Mouse (Mus musculus) left cerebral cortex, postnatal 36 days (tissue): ENCODE measurements at regions not wholly inside any gene's neighbourhood (a gene's known extent, or its start where the extent isn't known, plus 50 kb on each side); places are given as distances from the start of the nearest gene placed in this dataset.
"Not testable (repeated sequence)": the region's sequence is repeated elsewhere in the genome, so short reads cannot be mapped to it uniquely, and the experiment has no call there.

Experiments used
- DNase-seq, 2 experiments: peaks; one replicate each; pipeline ENCODE4 v3.0.0; 2021 to 2022; ENCODE audit warnings: low spot score in 2 of 2, mixed read lengths in 1 of 2
- intact Hi-C: fragments of 180-260 bp; cut with DNase I; formaldehyde crosslinking; loops from one replicate; pipeline ENCODE4 v1.15.1; 2025

DNA sequence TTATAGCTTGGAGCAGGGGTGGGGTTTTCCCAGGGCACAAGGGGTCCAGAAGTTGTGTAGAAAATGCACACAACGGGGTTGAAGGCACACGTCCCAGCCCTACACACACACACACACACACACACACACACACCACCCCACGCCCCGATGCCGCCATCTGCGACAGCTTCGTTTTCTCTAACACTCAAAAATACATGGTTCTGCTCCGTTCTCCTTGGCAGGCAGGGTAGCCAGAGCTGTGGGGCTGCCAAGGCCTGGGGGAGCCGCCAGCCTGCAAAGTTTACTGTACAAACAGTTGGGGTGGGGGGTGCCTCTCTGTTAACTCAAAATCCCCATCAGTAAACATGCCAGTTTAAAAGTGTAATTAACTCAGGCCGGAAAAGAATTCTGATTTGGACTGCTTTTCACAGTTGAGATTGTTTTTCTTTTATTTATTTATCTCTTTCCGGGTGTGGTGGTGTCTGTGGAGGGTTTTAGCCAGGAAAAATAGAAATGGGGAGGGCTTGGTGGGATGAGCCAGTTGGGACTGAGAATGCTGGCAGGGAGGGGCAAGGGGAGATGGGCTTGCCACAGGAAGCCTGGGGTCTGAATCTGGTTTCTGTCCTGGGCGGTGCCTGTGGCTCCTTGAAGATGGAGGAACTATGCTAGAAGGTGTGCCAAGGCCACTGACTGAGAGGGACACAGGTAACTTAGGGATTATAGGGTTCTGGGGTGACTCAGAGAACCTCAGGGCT is 148.4 kb upstream of the Rtl1 start:
- peak in 1 of 2 experiments; percentile 64 for DNase-seq
- intact Hi-C loops: no loop called here

DNA sequence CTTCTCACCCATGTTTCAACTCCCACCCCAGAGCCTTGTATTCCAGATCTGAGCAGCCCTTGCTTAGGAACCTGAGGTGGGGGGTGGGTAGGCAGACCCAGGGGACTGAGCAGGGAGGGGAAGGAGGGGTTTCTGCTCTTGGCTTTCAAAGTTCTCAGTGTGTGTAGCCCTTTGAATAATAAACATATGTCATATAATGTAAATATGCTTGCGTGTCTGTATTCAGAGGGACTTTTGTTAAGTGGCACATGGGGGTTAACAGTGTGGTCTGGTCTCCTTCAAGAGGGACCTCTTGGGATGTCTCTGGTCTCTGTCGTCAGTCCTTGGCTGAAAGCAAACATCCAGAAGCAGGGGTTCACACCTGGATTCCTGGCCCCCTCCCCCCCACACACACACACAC is 149.1 kb upstream of the Rtl1 start:
- DNase-seq: no peak
- intact Hi-C loops: no loop called here

DNA sequence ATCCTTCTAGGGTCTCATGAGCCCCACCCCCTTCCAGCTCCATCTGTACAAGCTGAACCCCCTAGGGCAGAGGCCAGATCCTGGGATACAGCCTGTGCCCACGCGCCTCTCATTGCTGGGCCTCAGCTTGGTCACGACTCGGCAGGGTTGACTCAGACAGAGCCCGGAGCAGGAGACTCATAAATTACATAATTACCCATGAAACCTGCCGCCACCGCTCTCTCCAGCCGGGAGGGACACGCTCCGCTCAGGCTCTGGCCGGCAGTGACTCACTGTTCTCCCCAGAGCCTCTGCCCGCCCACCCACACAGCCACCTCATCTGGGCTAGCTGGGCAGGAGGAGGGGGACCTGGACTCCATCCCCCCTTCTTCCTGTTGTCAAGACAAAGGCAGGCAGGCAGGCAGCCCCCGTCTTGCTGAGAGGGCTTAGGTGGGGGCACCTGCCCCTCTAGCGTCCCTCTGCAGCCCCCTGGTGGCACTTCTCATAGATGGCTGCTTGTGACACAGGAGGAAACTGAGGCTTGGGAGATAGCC is 149.6 kb upstream of the Rtl1 start:
- DNase-seq: peak; percentile 83 to 86
- intact Hi-C loops: loop anchor here (5.0 kb wide), 1 partner anchor 628 kb away; no protein-coding TSS in a partner anchor

DNA sequence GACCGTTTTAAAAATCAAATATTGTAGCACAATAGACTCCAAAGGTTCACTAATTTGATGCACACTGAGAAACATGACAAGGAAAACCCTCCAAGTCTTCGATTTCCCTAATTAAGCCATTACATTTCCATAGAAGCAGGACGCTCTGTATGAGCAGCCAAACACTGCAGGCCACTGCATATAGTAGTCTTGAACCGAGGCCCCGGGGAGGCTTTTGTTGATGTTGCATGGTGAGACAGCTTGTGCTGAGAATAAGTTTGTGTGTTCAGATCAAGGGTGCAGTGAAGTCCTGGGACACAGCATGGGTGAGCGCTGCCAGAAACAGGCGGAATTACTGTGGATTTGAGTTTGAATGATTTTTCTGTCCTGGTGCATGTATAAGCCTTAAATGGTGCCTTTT is 154.9 kb upstream of the Rtl1 start:
- intact Hi-C loops: loop anchor here (5.0 kb wide), 1 partner anchor 622 kb away; no protein-coding TSS in a partner anchor
- DNase-seq: no peak

DNA sequence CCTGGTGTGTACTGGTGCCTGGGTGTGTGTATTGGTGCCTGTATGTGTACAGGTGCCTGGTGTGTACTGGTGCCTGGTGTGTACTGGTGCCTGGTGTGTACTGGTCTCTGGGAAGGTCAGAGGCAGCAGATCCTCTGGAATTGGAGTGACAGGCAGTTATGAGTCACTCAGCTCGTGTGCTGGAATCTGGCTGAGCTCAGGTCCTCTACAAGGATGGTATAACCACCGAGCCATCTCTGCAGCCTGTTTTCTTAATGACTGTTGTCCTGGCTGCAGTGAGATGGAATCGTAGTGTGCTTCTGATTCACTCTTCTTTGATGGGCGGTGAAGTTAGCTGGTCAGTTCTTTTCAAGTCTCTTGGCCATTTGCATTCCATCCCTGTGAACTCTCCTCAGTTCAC is 164.2 kb upstream of the Rtl1 start:
- DNase-seq: no peak
- intact Hi-C loops: no loop called here

DNA sequence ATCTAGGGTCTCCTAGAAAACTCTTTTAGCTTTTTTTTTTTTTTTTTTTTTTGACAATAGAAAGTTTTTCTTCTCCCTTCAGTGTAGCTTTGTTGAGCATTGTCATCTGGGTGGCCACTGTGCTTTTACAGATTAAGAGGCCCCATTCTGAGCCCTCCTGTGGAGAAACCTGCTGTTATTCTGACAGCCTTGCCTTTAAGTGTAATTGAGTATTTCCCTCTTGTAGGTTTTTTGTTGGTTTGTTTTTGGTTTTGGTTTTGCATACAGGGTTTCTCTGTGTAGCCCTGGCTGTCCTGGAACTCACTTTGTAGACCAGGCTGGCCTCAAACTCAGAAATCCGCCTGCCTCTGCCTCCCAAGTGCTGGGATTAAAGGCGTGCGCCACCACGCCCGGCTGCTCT is 166.5 kb upstream of the Rtl1 start:
- DNase-seq: not testable (repeated sequence)

DNA sequence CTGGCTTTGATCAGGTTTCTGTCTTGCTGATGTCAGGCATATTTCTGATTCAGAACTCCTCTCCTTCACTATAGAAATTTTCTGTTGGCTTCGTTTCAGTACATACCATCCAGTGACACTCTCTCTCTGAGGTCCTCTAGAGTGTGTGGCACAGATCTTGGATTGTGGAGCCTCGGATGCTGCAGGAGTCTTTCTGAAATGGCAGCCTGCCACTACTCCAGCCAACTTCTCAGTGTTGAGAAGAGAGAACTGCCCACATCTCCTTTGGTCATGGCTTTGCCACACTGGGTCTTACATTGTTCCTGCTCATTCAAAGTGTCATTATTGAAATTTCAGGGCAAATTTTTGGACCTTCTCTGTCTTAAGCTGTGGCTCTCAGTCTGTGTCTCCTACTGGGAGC is 172.4 kb upstream of the Rtl1 start:
- intact Hi-C loops: no loop called here
- no peak for DNase-seq

More for the DNA sequence above, 166.5 kb upstream of the Rtl1 start:
- intact Hi-C loops: not testable (repeated sequence)

DNA sequence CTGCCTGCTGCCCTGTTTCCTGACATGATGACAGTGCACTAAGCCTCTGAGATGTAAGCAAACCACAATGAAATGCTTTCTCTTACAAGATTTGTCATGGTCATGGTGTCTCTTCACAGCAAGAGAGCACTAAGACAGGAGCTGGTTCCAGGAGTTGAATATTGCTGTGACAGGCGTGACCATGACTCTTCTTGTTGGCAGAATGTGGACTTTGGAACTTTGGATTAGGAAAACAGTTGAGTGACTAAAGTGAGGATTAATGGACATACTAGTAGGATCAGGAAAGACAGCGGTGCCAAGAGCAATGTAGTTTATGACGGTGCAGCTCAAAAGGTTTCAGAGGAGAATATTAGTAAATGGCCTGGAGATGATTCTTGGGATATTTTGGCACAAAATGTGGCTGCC is 173.8 kb upstream of the Rtl1 start:
- intact Hi-C loops: no loop called here
- no peak for DNase-seq

DNA sequence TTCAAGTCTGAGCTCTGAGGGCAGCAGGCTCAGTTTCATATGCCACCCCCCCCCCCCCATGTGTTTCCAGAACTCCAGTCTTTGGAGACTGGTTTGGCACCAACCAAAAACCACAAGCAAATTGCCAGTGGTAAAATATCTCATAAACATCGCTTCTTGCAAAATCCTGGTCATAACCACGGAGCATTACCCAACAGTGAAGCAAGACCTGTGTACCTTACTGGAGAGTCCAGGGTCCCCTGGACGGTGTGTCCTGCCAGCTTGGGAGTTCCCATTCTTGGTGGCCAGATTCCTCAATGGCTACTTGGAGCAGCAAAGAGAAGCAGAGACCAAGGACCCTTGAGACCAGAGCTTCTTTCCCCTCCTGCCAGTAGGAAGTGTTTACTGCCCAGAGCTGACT is 198.7 kb upstream of the Rtl1 start:
- intact Hi-C loops: no loop called here
- no peak for DNase-seq

DNA sequence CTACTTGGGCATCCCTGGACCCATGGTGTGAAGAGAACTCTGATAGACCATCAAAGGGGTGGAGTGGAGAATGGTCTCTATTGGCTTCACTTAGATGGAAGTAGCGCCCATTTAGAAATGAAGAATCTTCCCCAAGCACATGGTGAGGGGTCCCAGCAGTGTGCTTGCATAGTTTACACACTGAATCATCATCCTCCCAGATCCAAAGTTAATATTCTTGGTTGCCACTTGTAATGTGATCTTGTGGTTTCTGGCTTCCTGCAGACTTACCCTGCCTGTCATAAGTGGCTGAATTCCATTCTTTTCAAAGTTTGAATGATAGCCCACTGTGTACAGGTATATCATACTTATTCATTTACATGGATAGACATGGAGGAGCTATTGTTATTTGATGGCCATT is 199.3 kb upstream of the Rtl1 start:
- DNase-seq: no peak
- intact Hi-C loops: no loop called here

DNA sequence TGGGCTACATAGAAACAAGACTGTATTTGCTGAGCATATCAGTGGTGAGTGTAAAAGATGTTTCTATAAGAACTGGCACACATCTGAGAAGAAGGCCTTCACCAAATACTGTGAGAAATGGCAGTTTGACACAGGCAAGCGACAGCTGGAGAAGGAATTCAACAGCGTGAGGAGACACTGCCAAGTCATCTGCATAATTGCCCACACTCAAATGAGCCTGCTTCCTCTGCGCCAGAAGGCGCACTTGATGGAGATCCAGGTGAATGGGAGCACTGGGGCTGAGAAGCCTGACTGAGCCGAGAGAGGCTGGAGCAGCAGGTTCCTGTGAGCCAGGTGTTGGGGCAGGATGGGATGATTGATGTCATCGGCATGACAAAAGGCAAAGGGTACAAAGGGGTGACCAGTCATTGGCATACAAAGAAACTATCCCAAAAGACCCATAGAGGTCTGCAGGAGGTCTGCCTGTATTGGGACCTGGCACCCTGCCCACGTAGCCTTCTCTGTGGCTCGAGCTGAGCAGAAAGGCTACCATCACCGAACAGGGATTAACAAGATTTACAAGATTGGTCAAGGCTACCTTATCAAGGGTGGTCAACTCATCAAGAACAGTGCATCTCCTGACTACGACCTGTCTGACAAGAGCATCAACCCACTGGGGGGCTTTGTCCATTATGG is 227.2 kb upstream of the Rtl1 start:
- intact Hi-C loops: no loop called here
- DNase-seq: peak; percentile 32 to 33

DNA sequence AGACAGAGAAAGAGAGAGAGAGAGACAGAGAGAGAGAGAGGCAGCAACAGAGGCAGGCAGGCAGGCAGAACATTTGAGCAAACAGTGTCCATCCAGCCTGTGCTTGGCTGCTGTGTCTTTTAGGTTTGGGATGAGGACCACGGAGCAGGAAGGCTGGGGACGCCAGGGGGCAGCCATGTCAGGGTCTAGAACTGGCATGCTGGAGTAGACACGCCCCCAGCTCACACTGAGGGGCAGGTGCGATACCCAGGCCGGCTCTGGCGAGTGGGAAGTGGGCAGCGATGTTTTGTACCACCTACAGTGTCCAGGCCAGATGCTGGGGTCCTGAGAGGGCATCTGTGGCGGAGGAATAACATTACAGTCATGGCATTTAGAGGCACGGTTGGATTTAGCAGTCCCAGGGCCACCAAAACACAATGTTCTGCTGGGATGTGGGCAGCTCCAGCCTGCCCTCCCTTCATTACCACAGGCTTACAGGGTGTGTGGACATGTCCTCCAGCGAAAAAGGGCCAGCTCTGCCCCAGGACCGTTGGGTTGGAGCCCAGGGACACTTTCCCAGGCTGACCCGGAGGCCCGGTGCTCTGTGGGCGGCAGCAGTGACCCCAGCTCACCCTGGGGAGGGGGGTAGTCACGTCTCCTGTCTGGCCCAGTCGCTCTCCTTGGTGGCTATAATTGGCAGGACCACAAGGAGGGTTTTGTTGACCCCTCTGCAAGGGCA is 230.3 kb upstream of the Rtl1 start:
- intact Hi-C loops: no loop called here
- DNase-seq: no peak

DNA sequence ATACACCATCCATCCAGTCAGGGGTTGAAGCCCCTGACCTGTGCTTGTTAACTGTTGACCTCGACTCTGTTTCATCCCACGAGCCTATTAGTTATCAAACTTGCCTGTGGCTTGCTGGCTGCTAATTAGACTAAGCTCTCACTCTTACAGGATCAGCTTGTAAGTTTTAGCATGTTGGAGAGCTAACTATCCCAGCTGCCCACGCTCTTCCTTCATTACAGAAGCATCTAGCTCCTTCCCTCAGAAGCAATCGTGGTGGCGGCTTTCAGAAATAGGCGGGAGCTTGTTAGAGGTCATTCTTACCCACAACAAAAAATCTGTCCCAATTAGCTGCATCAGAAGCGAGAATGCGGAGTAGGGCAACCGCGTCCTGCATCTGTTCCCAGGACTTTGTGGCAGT is 232.8 kb upstream of the Rtl1 start:
- no peak for DNase-seq
- intact Hi-C loops: no loop called here

DNA sequence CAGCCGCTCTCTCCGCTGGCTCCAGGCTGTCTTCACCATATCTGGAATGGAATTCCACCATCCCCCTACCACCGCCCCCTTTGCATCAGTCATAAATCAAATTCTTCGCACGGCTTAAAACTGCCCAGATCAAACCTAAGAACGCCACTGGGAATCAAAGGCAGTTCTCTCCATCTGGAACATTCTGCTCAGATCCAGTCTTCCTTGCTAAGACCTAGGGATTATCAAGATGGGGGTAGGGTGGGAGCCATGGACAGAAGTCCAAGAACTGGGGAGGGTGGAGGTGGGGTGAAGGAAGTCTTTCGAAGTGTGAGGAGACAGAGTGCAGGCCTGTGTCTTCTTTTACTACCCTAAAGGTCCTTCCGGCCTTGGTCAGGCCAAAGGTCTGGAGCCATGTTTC is 236.4 kb upstream of the Rtl1 start:
- intact Hi-C loops: no loop called here
- DNase-seq: no peak

DNA sequence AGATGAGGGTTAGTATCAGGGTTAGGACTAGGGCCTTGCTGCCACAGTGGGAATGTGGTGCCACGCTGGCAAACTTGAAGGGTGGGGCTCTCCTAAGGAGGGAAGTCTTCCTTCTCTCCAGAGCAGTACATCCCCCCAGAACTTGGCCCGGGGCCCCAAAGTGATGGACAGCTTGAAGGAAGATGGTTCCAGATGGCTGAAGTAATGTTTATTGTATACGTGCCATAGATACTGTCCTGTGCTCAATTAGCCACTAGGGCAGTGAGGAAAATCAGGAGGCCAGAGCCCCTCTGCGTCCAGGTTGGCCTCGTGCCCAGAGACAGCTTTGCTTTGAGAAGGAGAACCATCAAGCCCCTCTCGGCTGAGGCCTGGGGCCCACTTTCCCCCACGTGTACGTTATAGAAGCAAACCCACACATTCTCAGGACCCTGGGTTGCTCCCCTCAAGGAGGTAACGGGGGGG is 239.0 kb upstream of the Rtl1 start:
- intact Hi-C loops: no loop called here
- no peak for DNase-seq

DNA sequence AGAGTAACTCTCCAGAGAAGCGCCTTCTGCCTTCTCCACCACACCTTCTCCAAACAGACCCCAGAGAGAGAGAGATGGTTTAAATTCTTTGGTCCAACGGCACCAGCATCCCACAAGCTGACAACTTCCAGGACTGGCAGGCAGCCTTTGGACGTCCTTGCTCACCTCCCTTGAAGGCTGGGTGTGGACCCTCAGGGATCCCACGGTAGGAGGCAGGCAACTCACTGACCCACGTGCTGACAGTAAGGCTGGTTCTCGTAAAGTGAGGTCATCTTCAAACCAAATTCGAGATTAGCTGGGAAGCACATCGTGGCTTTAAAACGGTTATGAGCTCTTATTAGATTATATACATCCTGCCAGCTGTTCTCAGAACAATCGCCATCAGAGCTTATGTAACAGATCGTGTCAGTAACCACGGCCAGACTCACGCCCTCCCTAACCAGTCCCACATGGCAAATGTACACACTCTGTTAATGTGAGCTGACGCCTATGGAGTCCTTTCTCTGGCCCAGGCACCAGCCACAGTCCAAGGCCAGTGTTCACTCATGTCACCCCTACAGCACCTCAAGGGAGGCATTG is 239.9 kb upstream of the Rtl1 start:
- intact Hi-C loops: no loop called here

DNA sequence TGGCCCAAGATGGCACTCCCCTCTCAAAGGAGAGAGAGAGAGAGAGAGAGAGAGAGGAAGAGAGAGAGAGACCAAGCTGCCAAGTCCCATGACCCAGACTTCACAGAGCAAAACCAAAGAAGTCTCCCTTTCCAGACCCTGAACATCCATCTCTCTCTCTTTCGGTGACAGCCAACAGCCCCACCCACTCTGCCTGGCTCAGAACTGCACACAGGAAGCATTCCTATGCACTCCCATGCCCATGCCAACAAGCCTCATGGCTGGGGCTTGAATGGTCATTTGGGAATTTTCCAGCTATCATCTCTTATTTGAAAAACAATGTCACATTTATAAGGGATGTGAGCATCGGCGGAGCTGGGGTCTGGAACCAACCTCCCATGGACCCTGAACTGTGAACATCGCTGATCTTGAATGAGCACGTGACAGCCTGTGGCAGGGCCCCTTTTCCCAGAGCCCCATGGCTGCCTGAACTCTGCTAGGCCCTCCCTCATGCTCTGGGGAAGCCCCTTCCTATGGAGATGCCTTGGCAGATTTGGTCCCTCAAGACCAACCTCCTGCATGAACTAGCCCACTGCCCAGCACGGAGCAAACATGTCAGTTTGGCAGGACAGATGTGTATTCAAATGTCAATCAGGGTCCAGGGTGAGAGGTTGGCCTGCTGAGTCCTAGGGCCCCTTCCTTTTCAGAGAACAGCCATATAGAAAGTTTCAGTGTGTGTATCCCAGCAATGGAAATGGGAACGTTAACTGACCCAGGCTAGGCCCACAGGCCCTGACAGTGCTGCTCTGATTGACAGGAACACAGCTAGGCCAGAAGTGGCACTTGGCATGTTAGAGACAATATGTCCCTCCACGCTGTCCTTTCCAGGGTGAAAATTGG is 244.8 kb upstream of the Rtl1 start:
- no peak for DNase-seq
- intact Hi-C loops: no loop called here

More for the DNA sequence above, 239.9 kb upstream of the Rtl1 start:
- DNase-seq: no peak

DNA sequence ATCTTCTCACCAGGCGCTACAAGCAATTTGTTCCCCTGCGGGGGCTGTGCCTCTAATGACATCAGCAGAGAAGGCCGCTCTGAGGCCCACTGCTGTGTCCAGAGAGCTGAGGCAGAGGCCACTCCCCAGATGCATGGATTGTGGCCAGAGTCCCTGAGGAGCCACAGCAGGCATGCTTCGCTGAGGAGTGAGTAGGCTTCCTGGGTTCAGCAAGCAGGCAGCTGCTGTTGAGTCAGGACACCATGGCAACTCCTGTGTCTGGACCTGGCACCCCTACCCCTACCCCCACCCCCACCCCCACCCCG is 245.4 kb upstream of the Rtl1 start:
- no peak for DNase-seq
- intact Hi-C loops: no loop called here

DNA sequence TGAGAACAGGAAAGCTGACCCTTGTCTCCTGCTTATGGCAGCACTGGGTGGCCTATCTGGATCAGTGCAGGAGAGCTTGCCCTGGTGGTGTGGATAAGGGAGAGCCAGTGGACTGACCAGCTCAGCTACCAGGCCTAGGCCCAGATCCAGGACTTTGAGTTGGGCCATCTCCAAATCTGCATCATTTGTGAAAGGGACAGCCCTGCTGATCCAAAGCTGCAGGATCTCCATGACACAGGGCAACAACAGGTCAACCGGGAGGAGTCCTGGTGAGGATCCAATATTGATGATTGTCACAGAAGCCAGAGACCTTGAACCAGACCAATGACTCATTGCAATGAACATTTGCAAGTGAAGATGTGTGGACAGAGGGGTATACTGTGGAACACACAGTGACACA is 256.2 kb upstream of the Rtl1 start:
- intact Hi-C loops: no loop called here
- DNase-seq: no peak
